Mouse (Mus musculus): ENCODE data around the gene Ptprr.

GRCm38 (mm10) chr10:116267434-116267822 is 249.4 kb downstream of the Ptprr start:
- TF ChIP-seq POLR2A (IDR thresholded peaks at IDR 0.05; ENCODE audit: extremely low read depth, insufficient read depth, low read length): no peak
- TF ChIP-seq CTCF (IDR thresholded peaks at IDR 0.05; ENCODE audit: extremely low read depth, insufficient read depth, low read length): no peak

All from cortical plate, adult 2 months (tissue).